Mouse (Mus musculus): ENCODE measurements at regions not wholly inside any gene's neighbourhood (a gene's known extent, or its start where the extent isn't known, plus 50 kb on each side); places are given as distances from the start of the nearest gene placed in this dataset.

GRCm38 (mm10) chr5:132675261-132675660 is 132.1 kb upstream of the Auts2 start:
- ATAC-seq: no peak
- Histone ChIP-seq H3K27me3 (peaks cover 15% of the 10 kb centered on the region), H3K36me3 (no peaks in the 10 kb centered on the region), H3K9me3 (no peaks in the 10 kb centered on the region), H3K4me3 (replicated peaks) (no peak overlapping the region), H3K9ac (replicated peaks) (no peak overlapping the region), H3K4me2 (replicated peaks) (no peak overlapping the region), H3K4me1 (replicated peaks) (peaks cover 13% of the 10 kb centered on the region), H3K27ac (no peak overlapping the region)
- whole genome bisulfite sequencing: 93% methylated on average over 11 of the region's 11 CpGs

- 14% methylated on average over 6 of the region's 6 CpGs for WGBS
- ATAC-seq: no peak
- no peak overlapping the region for H3K4me3 ChIP-seq (replicated peaks)
- H3K27me3 ChIP-seq: peaks cover 15% of the 10 kb centered on the region
- H3K4me1 ChIP-seq (replicated peaks): peaks cover 13% of the 10 kb centered on the region
- H3K9ac ChIP-seq (replicated peaks): no peak overlapping the region
- no peaks in the 10 kb centered on the region for H3K9me3 ChIP-seq
- no peak overlapping the region for H3K27ac ChIP-seq
- H3K4me2 ChIP-seq (replicated peaks): no peak overlapping the region
- H3K36me3 ChIP-seq: no peaks in the 10 kb centered on the region
Measured at GRCm38 (mm10) chr5:132673599-132674305, 130.6 kb upstream of the Auts2 start.

- Histone ChIP-seq H3K9ac (replicated peaks) (no peak overlapping the region), H3K4me1 (replicated peaks) (peaks cover 13% of the 10 kb centered on the region), H3K9me3 (no peaks in the 10 kb centered on the region), H3K4me2 (replicated peaks) (no peak overlapping the region), H3K27ac (no peak overlapping the region), H3K27me3 (peaks cover 12% of the 10 kb centered on the region), H3K36me3 (no peaks in the 10 kb centered on the region), H3K4me3 (replicated peaks) (no peak overlapping the region)
- whole genome bisulfite sequencing: 79% methylated on average over 5 of the region's 5 CpGs
- ATAC-seq: no peak
Measured at GRCm38 (mm10) chr5:132671496-132671895, 128.4 kb upstream of the Auts2 start.

DNA sequence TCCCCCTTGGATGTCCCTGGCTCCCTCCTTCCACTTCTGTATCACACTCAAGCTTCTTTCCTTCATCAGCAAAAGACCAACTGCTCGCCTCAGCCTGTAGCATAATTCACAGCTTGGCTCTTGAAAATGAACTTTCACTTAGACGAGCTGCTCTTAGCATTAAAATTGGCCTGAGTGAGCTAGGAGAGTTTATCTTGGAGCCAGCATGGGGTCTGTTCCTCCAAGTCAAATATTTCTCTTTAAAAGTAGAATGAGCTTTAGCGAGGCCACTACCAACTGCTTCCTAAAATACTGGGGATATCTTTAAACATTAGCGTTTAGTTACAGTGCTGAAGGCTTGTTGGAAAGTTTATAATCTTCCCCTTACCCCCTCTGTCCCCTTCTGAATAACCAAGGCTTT is 124.2 kb upstream of the Auts2 start:
- Histone ChIP-seq H3K9me3 (no peaks in the 10 kb centered on the region), H3K36me3 (no peaks in the 10 kb centered on the region), H3K27me3 (no peaks in the 10 kb centered on the region), H3K9ac (replicated peaks) (no peak overlapping the region), H3K4me1 (replicated peaks) (no peaks in the 10 kb centered on the region), H3K4me3 (replicated peaks) (no peak overlapping the region), H3K27ac (no peak overlapping the region), H3K4me2 (replicated peaks) (no peak overlapping the region)
- 57% methylated on average over 4 of the region's 4 CpGs for WGBS
- no peak for ATAC-seq

DNA sequence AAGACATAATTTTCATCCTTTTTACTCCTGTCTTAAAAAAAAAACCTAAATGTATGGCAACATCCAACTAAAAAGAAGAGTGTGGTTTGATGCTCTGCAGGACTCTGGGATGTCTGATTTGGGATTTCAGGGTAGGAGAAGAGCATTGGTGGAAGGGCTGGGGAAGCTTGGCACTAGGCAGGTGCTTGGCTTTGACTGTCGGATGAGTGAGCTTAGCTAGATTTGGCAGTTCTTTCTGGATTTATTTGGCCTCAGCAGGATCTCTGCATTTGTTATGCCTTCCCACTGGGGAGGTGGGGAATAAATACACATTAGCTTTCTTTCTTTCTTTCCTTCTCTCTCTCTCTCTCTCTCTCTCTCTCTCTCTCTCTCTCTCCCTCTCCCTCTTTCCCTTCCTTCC is 118.1 kb upstream of the Auts2 start:
- no peaks in the 10 kb centered on the region for H3K27me3 ChIP-seq
- H3K27ac ChIP-seq: no peak overlapping the region
- WGBS: 48% methylated on average over 1 of the region's 1 CpGs
- no peak overlapping the region for H3K4me2 ChIP-seq (replicated peaks)
- no peak overlapping the region for H3K9ac ChIP-seq (replicated peaks)
- H3K36me3 ChIP-seq: no peaks in the 10 kb centered on the region
- H3K9me3 ChIP-seq: peaks cover 8% of the 10 kb centered on the region; the same call in 1 of the 2 replicates
- H3K4me1 ChIP-seq (replicated peaks): no peaks in the 10 kb centered on the region
- H3K4me3 ChIP-seq (replicated peaks): no peak overlapping the region
- ATAC-seq: no peak

- no peaks in the 10 kb centered on the region for H3K4me1 ChIP-seq (replicated peaks)
- ATAC-seq: no peak
- 76% methylated on average over 7 of the region's 7 CpGs for WGBS
Measured at GRCm38 (mm10) chr5:132660036-132660435, 116.9 kb upstream of the Auts2 start.

DNA sequence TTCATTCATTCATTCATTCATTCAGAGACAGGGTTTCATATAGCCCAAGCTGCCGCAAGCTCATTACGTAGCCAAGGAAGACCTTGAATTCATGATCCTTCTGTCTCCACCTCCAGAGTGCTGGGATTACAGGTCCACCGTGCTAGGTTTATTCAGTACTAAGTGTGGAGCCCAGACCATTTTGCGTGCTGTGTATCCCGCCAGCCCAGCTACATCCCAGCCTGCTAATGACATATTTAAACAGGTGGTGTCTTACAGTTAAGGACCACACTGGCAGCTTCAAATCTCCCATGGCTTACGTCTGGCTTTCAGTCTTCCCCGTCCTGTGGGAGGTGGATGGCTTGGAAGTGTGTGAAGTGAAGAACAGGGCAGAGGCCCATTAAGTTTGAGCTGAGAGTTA is 111.2 kb upstream of the Auts2 start:
- H3K4me2 ChIP-seq (replicated peaks): no peak overlapping the region
- 91% methylated on average over 7 of the region's 7 CpGs for WGBS
- peaks cover 8% of the 10 kb centered on the region; the same call in 1 of the 2 replicates for H3K9me3 ChIP-seq
- 0 out of 2 replicates have a peak, but pooled peaks cover 2% of the 10 kb centered on the region for H3K27me3 ChIP-seq
- no peak overlapping the region for H3K9ac ChIP-seq (replicated peaks)
- peaks cover 10% of the 10 kb centered on the region for H3K4me1 ChIP-seq (replicated peaks)
- no peak overlapping the region for H3K27ac ChIP-seq
- no peak overlapping the region for H3K4me3 ChIP-seq (replicated peaks)
- no peak for ATAC-seq
- H3K36me3 ChIP-seq: no peaks in the 10 kb centered on the region

More at GRCm38 (mm10) chr5:132660036-132660435, 116.9 kb upstream of the Auts2 start:
- H3K9me3 ChIP-seq: peaks cover 8% of the 10 kb centered on the region; the same call in 1 of the 2 replicates
- H3K36me3 ChIP-seq: no peaks in the 10 kb centered on the region
- no peak overlapping the region for H3K27ac ChIP-seq
- H3K9ac ChIP-seq (replicated peaks): no peak overlapping the region
- H3K4me3 ChIP-seq (replicated peaks): no peak overlapping the region
- H3K4me2 ChIP-seq (replicated peaks): no peak overlapping the region
- H3K27me3 ChIP-seq: no peaks in the 10 kb centered on the region

DNA sequence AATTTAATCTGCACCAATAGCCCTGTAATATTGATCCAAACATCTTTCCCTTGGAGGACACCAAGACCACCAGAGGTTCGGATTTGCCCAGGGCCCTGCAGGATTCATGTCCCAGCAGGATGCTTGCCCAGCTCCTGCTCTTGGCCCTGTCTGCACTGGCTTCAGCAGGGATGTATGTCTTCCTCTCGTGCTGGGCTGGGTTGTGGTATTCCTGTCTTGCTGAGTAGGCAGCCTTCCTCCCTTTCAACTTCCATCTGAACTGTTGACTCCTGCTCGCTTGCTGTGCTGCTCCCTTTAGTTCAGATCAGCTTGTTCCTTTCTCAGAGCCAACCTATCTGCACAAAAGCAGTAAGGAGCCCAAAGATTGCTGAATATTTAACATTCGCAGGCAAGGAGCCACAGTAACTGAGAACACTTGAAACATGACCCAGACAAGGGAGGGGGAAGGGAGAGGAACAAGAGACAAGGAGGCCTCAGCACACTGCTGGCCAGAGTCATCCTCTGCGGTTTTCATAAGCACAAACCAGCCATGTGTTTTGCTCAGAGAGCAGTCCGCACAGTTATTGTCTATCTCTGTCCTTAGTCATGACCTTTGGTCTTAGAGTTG is 110.7 kb upstream of the Auts2 start:
- peaks cover 10% of the 10 kb centered on the region for H3K4me1 ChIP-seq (replicated peaks)
- H3K9ac ChIP-seq (replicated peaks): no peak overlapping the region
- H3K27me3 ChIP-seq: 0 out of 2 replicates have a peak, but pooled peaks cover 2% of the 10 kb centered on the region
- H3K36me3 ChIP-seq: no peaks in the 10 kb centered on the region
- H3K9me3 ChIP-seq: peaks cover 4% of the 10 kb centered on the region; the same call in 1 of the 2 replicates
- no peak for ATAC-seq
- H3K4me2 ChIP-seq (replicated peaks): no peak overlapping the region
- WGBS: 49% methylated on average over 6 of the region's 6 CpGs
- no peak overlapping the region for H3K27ac ChIP-seq
- H3K4me3 ChIP-seq (replicated peaks): no peak overlapping the region

DNA sequence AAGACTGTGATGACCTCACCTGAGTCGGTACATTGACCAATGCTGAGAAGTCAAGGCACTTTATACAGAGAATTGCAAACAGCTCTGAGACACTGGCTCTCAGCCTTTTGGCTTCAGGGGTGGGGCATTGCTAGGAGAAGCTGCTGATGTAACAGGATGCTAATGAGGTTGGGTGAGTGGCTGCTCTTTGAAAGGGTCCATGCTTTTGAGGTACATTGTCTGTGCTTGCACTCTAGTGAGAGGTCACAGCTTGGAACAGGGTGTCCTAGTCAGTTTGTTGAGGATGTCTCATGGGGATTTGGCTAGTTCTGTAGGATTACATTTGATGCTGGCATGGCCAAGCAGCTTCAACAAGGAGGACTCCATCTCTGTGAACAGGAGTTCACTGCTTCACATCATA is 109.1 kb upstream of the Auts2 start:
- ATAC-seq: no peak
- Histone ChIP-seq H3K27me3 (0 out of 2 replicates have a peak, but pooled peaks cover 7% of the 10 kb centered on the region), H3K36me3 (no peaks in the 10 kb centered on the region), H3K4me3 (replicated peaks) (no peak overlapping the region), H3K9ac (replicated peaks) (no peak overlapping the region), H3K9me3 (peaks cover 2% of the 10 kb centered on the region; the same call in 1 of the 2 replicates), H3K4me1 (replicated peaks) (peaks cover 10% of the 10 kb centered on the region), H3K27ac (no peak overlapping the region), H3K4me2 (replicated peaks) (no peak overlapping the region)
- 26% methylated on average over 1 of the region's 1 CpGs for WGBS

DNA sequence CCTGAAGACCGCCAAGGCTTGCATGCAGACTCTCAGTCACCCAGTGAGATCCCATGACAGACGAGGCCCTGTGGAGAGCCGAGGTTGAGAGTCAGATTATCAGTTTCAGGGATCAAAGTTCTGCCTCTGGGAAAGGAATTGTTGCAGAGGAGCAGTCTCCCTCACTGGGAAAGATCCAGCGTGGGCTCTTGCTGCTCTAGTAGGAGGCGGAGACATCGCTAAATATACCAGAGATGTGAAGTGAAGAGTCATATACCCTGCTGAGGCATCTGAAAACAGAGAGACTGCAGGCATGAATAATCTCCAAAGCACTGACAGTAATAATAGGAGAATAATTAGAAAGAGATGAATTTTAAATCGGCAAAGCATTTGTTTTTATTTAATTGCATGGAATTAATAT is 106.6 kb upstream of the Auts2 start:
- Histone ChIP-seq H3K4me2 (replicated peaks) (no peak overlapping the region), H3K27me3 (0 out of 2 replicates have a peak, but pooled peaks cover 7% of the 10 kb centered on the region), H3K9me3 (no peaks in the 10 kb centered on the region), H3K9ac (replicated peaks) (no peak overlapping the region), H3K4me3 (replicated peaks) (no peak overlapping the region), H3K36me3 (no peaks in the 10 kb centered on the region), H3K27ac (no peak overlapping the region), H3K4me1 (replicated peaks) (peaks cover 10% of the 10 kb centered on the region)
- WGBS: 56% methylated on average over 7 of the region's 7 CpGs
- no peak for ATAC-seq

DNA sequence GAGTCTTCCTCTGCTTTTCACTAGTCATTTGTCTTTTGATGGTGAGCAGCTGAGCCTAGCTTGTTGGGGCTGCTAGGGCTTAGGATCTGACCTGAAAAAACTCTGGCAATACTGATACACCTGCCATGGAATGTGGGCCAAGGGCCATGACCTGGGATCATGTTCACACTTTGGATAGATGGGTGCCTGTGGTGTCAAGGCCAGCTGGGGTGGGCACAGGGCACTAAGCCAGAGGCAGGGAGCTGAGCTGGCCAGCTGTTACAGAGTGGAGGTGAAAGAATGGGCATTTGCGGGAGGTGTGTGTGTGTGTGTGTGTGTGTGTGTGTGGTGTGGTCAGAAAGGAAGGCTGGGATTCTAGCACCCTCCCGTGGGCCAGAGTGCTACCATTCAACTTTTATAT is 105.6 kb upstream of the Auts2 start:
- Histone ChIP-seq H3K36me3 (no peaks in the 10 kb centered on the region), H3K27ac (no peak overlapping the region), H3K4me1 (replicated peaks) (peaks cover 6% of the 10 kb centered on the region), H3K9ac (replicated peaks) (no peak overlapping the region), H3K9me3 (no peaks in the 10 kb centered on the region), H3K27me3 (0 out of 2 replicates have a peak, but pooled peaks cover 7% of the 10 kb centered on the region), H3K4me2 (replicated peaks) (no peak overlapping the region), H3K4me3 (replicated peaks) (no peak overlapping the region)
- ATAC-seq: no peak
- 65% methylated on average over 2 of the region's 2 CpGs for WGBS

GRCm38 (mm10) chr5:132644646-132645172 is 101.6 kb upstream of the Auts2 start:
- Histone ChIP-seq H3K36me3 (no peaks in the 10 kb centered on the region), H3K27me3 (0 out of 2 replicates have a peak, but pooled peaks cover 4% of the 10 kb centered on the region), H3K4me2 (replicated peaks) (no peak overlapping the region), H3K27ac (no peak overlapping the region), H3K9me3 (no peaks in the 10 kb centered on the region), H3K9ac (replicated peaks) (no peak overlapping the region), H3K4me3 (replicated peaks) (no peak overlapping the region), H3K4me1 (replicated peaks) (no peaks in the 10 kb centered on the region)
- WGBS: 65% methylated on average over 5 of the region's 5 CpGs
- ATAC-seq: no peak
